Mouse (Mus musculus) embryonic fibroblast, embryonic 13.5 days (primary cell): ENCODE data around the gene Ccl11. TPM values are rescaled to one million over a fixed set of nuclear protein-coding genes. Genes with fewer than 3 reads are reported as not detected.

Experiments used
- H3K27ac ChIP-seq: 2 replicates; pipeline ENCODE4 v1.5.1; 2012; ENCODE audit warnings: low read length, control low read depth, inconsistent platforms; ENCODE audit not compliant: insufficient read depth
- H3K4me1 ChIP-seq: 2 replicates; pipeline ENCODE4 v1.6.1; 2011; ENCODE audit warnings: low read length; ENCODE audit not compliant: control insufficient read depth, insufficient read depth
- H3K4me3 ChIP-seq: 2 replicates; pipeline ENCODE4 v1.5.1; 2011; ENCODE audit warnings: mild to moderate bottlenecking, control low read depth, low read length; ENCODE audit not compliant: insufficient read depth
- CTCF ChIP-seq: IDR thresholded peaks from 2 replicates; pipeline ENCODE4 v1.5.1; 2011; ENCODE audit warnings: mild to moderate bottlenecking, control low read depth, low read length, moderate library complexity, borderline replicate concordance; ENCODE audit not compliant: insufficient read depth
- POLR2A ChIP-seq: IDR thresholded peaks from 2 replicates; pipeline ENCODE4 v1.6.1; 2011; ENCODE audit warnings: low read depth, mild to moderate bottlenecking, control low read depth, low read length, moderate library complexity
- polyA plus RNA-seq: library from polyadenylated mRNA; stranded (reverse); fragments of >200 nt; gene quantifications from 2 replicates; pipeline ENCODE4 v1.2.4, GENCODE M21; 2011; ENCODE audit warnings: low read depth; ENCODE audit not compliant: missing spikeins, insufficient read length

The Ccl11 gene
- polyA plus RNA-seq, 1 experiment, result 2.6 TPM

GRCm38 (mm10) chr11:82078136-82078730, 20.6 kb downstream of the Ccl11 start:
- TF ChIP-seq POLR2A, result no peak
- TF ChIP-seq CTCF, result no peak
- peaks cover 3% of the 10 kb centered on the region for H3K4me1 ChIP-seq
- H3K27ac ChIP-seq, result peak overlapping the region; percentile 86
- H3K4me3 ChIP-seq, result no peak overlapping the region

GRCm38 (mm10) chr11:82080865-82081264, 23.2 kb downstream of the Ccl11 start:
- H3K4me1 ChIP-seq, result peaks cover 3% of the 10 kb centered on the region
- TF ChIP-seq CTCF (no peak), POLR2A (no peak)
- no peak overlapping the region for H3K4me3 ChIP-seq
- H3K27ac ChIP-seq, result no peak overlapping the region

- TF ChIP-seq CTCF (no peak), POLR2A (no peak)
- peaks cover 3% of the 10 kb centered on the region for H3K4me1 ChIP-seq
- H3K27ac ChIP-seq, result no peak overlapping the region
- no peak overlapping the region for H3K4me3 ChIP-seq
Observed at GRCm38 (mm10) chr11:82084360-82084759, 26.7 kb downstream of the Ccl11 start.

- TF ChIP-seq POLR2A, result no peak
- no peak for TF ChIP-seq CTCF
- Histone ChIP-seq H3K4me1 (no peaks in the 10 kb centered on the region), H3K4me3 (no peak overlapping the region), H3K27ac (no peak overlapping the region)
Observed at GRCm38 (mm10) chr11:82099511-82100323, 42.1 kb downstream of the Ccl11 start.

- Histone ChIP-seq H3K27ac (no peak overlapping the region), H3K4me3 (no peak overlapping the region), H3K4me1 (no peaks in the 10 kb centered on the region)
- TF ChIP-seq CTCF (no peak), POLR2A (no peak)
Observed at GRCm38 (mm10) chr11:82101087-82101486, 43.5 kb downstream of the Ccl11 start.

GRCm38 (mm10) chr11:82101529-82101928, 43.9 kb downstream of the Ccl11 start, which contains the start of gene Ccl12:
TSS of gene Ccl12 (plus strand) at chr11:82101845.
- no peak within 1 kb of the TSS for H3K4me3 ChIP-seq
- no peak for TF ChIP-seq CTCF
- no peak for TF ChIP-seq POLR2A
- no peak within 1 kb of the TSS for H3K27ac ChIP-seq
- no peaks in the 10 kb centered on the region for H3K4me1 ChIP-seq

GRCm38 (mm10) chr11:82109611-82110010, 52.0 kb downstream of the Ccl11 start:
- TF ChIP-seq POLR2A (no peak), CTCF (no peak)
- Histone ChIP-seq H3K4me1 (no peaks in the 10 kb centered on the region), H3K4me3 (no peak overlapping the region), H3K27ac (no peak overlapping the region)

GRCm38 (mm10) chr11:82110372-82111248, 53.0 kb downstream of the Ccl11 start:
- no peak overlapping the region for H3K27ac ChIP-seq
- no peaks in the 10 kb centered on the region for H3K4me1 ChIP-seq
- no peak overlapping the region for H3K4me3 ChIP-seq
- no peak for TF ChIP-seq POLR2A
- TF ChIP-seq CTCF, result no peak

Other genes starting within 250 kb of the Ccl11 start
- not detected in 2 replicates for gene 5530401A14Rik, start 197.2 kb upstream of the Ccl11 start, polyA plus RNA-seq
- gene Asic2, start 89.4 kb upstream of the Ccl11 start, polyA plus RNA-seq, result not detected in 2 replicates
- gene Ccl2, start 22.3 kb upstream of the Ccl11 start, polyA plus RNA-seq, result 110 and 116 TPM in 2 replicates
- not detected in 2 replicates for gene Gm17268, start 19.3 kb upstream of the Ccl11 start, polyA plus RNA-seq
- 189 and 195 TPM in 2 replicates for gene Ccl7, start 12.1 kb upstream of the Ccl11 start, polyA plus RNA-seq
- 7.3 TPM in 1 of 2 replicates, not detected in the other for gene Ccl12, start 44.0 kb downstream of the Ccl11 start, polyA plus RNA-seq
- gene Ccl8, start 57.4 kb downstream of the Ccl11 start, polyA plus RNA-seq, result 1.0 TPM in 1 of 2 replicates, not detected in the other
- not detected in 2 replicates for gene Ccl1, start 247.9 kb downstream of the Ccl11 start, polyA plus RNA-seq